Mouse (Mus musculus) lung, adult 18-20 months (tissue): ENCODE results near the gene Nptxr.

Experiments
- DNase-seq, 2 experiments: peaks; one replicate each; pipeline ENCODE4 v3.0.0; 2022; ENCODE audit warnings: mixed read lengths in 2 of 2

Nptxr gene

DNA sequence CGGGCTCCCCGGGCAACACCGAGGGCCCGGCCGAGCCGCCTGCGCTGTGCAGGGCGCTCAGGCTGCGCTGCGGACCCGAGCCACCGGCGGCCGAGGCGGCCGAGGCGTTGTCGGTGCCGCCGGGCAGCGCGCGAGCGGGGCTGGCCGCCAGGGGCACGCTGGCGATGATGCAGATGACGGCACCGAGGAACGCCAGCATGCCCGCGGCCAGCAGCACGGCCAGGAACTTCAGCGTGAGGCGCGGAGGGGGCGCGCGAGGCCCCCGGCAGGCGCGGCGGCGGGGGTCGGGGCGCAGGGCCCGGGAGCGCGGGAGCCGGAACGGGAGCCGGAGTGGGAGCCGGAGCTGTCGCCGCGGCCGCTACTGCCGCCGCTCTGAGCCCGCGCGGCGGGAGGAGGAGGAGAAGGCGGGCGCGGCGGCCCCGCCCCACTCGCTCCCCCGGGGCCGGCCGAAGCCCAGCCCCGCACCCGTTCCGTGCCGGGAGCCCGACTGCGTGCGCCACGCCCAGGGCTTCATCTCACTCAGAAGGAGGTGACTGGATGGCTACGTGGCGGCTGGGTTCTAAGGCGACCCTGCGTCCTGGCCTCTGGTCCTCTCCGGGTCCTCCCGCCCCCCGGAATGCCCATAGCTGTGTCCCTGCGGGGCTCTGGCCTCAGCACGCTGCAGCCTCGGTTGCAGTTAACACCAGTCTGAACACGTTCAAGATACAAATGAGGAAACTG, at the start of gene Nptxr:
Gene Nptxr, minus strand, starts transcription at position 415 of the 720 bp plus-strand sequence.
- DNase-seq = peak; percentile 38 to 51

- no peak for DNase-seq
Observed at GRCm38 (mm10) chr15:79850143-79850542, 45.6 kb upstream of the Nptxr start.

- no peak for DNase-seq
Observed at GRCm38 (mm10) chr15:79847100-79847499, 42.5 kb upstream of the Nptxr start.

DNA sequence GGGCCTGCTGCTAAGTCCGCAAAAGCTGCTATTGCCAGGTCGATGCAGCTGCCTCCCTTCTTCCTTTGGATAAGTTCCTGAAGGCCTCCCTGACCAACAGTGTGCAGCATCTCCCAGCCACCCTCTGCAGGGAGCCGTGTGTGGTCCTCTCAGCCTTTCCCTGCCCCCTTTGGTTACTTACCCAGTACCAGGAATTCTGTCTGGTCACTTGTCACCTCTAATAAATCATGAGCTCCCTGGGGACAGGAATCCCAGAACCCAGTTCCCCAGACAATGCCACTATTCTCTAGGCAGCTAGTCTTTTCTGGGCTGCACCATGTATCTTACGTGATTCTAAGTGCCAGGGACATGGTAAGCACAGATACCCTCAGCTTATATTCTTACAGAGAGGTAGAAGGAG, 41.4 kb upstream of the Nptxr start:
- no peak for DNase-seq

GRCm38 (mm10) chr15:79842985-79843384, 38.4 kb upstream of the Nptxr start:
- no peak for DNase-seq

DNA sequence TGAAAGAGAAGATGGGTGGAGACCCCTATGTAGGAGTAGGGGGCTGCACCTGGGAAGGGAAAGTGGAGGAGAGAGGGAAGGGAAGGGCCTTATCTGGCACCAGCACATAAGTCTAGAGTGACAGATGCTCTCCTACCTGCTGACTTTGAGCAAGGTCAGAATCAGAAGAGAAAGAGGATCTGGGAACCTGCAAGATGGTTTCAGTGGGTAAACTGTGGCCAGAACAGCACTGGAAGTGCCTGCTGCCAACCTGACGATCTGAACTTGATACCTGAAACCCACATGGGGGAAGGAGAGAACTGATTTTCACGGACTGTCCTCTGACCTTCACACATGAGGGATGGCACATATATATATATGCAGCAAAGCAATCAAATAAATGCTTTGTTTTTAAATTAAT, 35.7 kb upstream of the Nptxr start:
- no peak for DNase-seq

GRCm38 (mm10) chr15:79834881-79835260, 30.3 kb upstream of the Nptxr start:
- no peak for DNase-seq

GRCm38 (mm10) chr15:79834130-79834880, 29.7 kb upstream of the Nptxr start, which contains the start of the genes Npcd and Cbx6:
Npcd (minus strand) TSS chr15:79834237.
Cbx6 (minus strand) TSS chr15:79834688.
- peak; percentile 92 to 95 for DNase-seq

DNA sequence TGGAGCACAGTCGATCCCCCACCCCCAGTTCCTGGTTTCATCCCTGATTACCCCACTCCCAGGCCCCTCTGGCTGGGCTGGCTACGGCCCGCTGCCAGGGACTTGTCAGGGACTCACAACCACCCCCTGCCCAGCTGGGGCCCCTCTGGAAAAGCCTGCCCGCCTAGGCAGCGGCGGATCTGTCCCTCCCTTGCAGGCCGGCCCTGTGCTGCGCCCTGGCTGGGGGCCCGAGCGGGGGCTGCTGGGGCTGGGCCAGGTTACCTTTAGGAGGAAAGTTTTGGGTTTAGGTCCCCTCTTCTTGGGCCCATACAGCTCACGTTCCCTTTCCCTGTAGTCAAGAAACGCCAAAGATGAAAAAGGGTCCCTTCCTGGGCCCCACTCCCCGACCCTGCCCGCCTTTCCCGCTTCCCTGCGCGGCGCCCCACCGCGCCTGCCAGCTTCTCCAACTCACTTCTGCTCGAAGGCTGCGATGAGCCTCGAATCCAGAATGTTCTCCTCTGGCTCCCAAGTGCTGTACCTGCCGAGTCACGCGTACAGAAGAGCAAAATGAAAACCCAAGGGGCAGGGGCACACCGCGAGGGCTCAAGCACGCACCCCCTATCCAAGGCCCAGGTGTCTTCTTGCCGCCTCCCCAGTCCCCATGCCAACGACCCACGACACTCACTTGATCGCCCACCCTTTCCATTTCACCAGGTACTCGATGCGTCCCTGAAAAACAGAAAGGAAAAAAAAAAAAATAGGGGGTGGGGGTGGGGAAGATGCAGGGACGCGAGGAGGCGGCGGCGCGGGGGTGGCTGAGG, 28.9 kb upstream of the Nptxr start:
- DNase-seq = peak in 1 of 2 experiments; percentile 39

- peak; percentile 61 to 78 for DNase-seq
Observed at GRCm38 (mm10) chr15:79832064-79832900, 27.7 kb upstream of the Nptxr start.

- peak; percentile 62 to 76 for DNase-seq
Observed at GRCm38 (mm10) chr15:79830388-79830787, 25.8 kb upstream of the Nptxr start.

- no peak for DNase-seq
Observed at GRCm38 (mm10) chr15:79829431-79829830, 24.9 kb upstream of the Nptxr start.

- DNase-seq = no peak
Observed at GRCm38 (mm10) chr15:79828366-79829035, 23.9 kb upstream of the Nptxr start.

DNA sequence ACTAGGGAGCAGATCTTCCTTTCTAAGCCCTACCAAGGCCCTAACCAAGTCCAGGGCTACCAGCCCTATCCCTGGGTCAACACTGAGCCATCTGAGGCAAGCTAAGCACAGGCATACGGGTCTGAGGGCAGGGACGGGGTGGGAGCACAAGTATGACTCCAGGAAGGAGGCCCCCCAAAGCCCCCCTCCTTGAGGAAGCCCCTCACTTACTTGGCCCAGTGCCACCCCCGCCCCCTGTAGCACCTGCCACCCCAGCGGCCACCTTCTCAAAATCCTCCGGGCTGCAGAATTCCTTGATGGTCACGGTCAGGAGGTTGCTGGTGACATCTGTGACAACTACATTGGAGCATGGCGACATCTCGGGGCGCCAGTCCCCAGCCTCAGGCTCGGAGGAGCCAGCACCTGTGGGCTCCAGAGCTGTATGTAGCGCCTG, 23.2 kb upstream of the Nptxr start:
- DNase-seq = no peak

DNA sequence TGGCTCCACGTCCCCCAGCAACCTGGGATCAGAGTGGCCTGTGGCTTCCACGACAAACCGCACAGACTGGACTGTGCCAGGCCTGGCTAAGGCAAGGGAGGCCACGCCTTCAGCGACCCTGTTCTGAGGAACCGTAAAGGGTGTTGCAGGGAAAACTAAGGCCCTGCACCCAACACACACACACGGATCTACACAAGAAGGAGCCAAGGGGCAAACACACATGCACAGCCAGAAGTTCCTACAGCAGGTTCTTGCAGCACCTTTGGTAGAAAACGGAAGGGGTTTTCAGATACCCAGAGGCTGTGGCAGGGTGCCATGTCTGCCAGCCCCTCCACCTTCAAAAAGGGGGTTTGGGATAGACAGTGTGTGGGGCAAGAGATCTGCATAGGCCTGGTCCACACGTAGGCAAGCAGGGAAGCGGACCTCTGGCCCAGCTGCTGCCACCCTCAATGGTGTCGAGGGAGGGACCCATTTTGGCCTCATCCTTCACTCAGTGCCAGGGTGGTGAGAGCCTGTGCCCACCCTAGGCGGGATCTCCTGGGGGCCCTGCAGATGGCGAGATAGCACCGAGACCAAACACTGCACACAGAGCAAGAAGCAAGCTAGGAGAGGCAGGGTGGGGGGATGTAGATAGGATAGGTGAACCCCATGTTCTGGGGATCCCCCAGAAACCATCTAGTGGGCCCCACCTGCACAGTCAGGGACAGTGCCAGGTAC, 22.7 kb upstream of the Nptxr start:
- no peak for DNase-seq

DNA sequence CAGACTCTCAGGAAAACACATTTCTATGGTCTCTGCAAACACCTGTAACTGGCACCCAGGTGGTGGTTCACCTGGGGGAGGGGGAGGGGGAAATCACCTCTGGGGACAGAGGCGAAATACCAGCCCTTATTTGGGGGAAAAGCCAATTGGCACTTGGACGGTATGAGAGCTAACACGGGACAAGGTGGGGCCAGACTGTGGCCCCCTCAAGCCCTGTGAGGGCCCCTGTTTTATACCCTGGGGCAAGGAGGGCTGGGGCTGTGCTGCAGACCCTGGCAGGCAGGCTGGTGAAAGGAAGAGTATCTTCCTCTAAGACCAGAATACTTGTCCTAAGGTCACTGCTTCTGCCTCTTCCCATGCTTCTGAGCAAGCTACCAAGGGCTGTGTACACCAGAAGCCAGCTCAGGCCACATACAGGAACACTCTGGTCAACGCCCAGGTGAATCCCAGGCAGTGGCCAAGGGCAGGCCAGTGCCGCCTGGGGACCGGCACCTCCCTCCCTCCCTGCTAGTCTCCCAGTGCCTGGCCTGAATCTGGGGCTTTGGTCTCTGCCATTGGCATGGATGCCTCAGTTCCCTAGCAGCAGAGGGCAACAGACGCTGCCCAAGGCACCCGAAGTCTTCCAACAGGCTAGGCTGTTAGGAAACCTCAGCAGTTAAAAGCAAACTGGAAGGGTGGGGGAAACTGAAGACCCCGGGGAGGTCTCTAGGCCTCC, 21.8 kb upstream of the Nptxr start:
- DNase-seq = no peak

DNA sequence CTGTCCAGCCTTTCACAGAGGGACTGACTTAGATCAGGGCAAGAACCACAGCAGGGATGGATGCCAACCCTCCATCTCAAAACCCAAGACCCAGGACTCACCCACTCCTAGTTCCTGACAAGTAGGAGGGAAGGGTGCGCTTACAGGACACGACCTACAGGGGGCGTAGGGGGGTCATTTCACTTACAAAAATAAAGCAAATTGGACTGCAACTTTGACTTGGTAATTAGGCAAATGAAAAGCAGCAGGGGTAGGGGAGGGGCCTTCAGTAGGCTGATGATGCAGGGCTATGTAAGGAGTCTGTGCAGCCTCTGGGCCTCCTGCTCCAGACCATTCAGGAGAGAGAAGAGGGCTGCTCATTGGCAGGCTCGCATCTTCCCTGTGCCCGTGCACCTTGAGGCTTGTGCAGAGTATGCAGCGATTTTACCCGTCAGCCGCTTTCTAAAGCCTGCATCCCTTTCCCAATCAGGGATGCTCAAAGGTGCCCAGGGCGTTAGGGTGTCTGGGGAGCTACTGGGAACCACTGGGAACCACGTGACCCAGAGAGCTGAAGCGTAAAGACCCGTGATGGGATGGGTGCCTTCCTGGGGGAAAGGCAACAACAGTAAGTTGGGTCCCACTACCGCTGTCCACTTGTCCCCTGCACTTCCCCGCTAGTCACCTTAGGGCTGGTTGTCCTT, 20.7 kb upstream of the Nptxr start:
- no peak for DNase-seq

DNA sequence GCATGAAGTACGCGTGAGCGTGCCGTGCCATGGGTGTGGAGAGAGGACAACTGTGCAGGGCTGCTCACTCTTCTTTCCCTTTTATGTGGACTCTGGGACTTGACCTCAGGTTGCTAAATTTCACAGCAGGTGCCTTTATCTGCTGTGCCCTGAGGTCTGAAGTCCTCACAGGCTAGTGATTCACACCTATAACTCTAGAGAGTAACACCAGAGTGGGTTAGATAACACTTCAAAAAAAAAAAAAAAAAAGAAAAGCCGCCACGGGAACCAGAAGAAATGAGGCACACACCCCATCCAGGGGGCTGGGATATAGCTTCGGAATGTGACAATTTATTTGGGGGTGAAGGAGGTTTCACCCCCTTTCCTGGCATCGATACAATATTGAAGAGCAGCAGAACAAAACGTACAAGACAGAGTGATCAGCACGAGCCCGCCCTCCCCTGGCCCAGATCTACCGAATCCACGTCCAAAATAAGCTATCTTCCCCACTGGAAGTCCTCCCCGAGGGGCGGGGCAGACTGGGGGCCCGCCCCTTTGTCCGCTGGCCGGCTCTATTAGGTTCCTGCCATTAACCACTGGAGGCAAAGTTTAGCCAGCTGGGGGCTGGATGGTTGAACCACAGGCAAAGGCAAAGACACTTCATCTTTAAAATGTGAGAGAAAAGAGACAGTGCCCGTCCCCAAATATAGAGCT, 19.2 kb upstream of the Nptxr start:
- peak; percentile 51 to 59 for DNase-seq
